Mouse (Mus musculus) neutrophil, adult 83 days (primary cell): Measurements from ENCODE around the gene Mfsd9. TPM values are rescaled to one million over a fixed set of nuclear protein-coding genes. Genes with fewer than 3 reads are reported as not detected.

Source experiments
- total RNA-seq, 2 experiments: library from RNA; stranded (reverse); gene quantifications; one replicate each; pipeline ENCODE4 v1.2.4; 2023

The Mfsd9 gene
- 1 to 10 TPM; 3.4 to 3.7 TPM for total RNA-seq

GRCm38 (mm10) chr1:40790324-40791141 is at the start of gene Mfsd9:
Mfsd9 (minus strand) TSS chr1:40790687.

GRCm38 (mm10) chr1:40805351-40805750 is 14.9 kb upstream of the Mfsd9 start, which contains the start of gene Tmem182:
Tmem182 (plus strand) TSS chr1:40805601.

Other genes starting within 250 kb of the Mfsd9 start
- not detected for gene Slc9a4, start 210.6 kb downstream of the Mfsd9 start, total RNA-seq
- under 1 TPM; 0.20 to 0.28 TPM for gene Slc9a2, start 110.1 kb downstream of the Mfsd9 start, total RNA-seq
- not detected for gene Tmem182, start 14.9 kb upstream of the Mfsd9 start, total RNA-seq